Mouse (Mus musculus) heart, adult 2 months (tissue): ENCODE measurements at regions not wholly inside any gene's neighbourhood (a gene's known extent, or its start where the extent isn't known, plus 50 kb on each side); places are given as distances from the start of the nearest gene placed in this dataset.

Experiments used
- CTCF ChIP-seq: fragments of 200-600 bp; IDR thresholded peaks from 2 replicates; pipeline ENCODE4 v1.8.1; 2022; ENCODE audit warnings: antibody characterized with exemption, mild to moderate bottlenecking, moderate library complexity
- EP300 ChIP-seq: fragments of 200-500 bp; IDR thresholded peaks from 2 replicates; pipeline ENCODE4 v1.6.1; 2011; ENCODE audit warnings: low read depth, low read length, control low read depth; ENCODE audit not compliant: insufficient read depth
- POLR2A ChIP-seq: fragments of 200-500 bp; IDR thresholded peaks from 2 replicates; pipeline ENCODE4 v1.6.1; 2011; ENCODE audit warnings: mild to moderate bottlenecking, low read depth, low read length, control low read depth; ENCODE audit not compliant: insufficient read depth

DNA sequence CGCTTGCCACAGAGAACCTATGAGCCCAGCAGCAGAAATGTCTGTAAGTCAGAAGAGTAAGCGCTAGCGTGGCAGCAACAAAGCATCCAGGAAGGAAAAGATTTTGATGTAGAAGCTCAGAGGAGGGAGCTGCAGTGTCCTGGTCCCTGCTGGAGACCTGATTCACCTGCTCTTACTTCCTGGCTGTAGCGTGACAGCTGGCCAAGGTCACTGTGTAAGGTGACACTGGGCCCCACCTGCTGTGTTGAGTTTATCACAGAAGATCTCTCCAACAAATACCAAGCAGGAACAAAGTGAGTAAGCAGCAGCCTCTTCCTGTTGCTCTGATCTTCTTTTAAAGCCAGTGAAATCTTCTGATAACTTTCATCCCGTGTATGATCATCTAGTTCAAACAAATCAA is 86.4 kb downstream of the Zfp169 start:
- TF ChIP-seq POLR2A = no peak
- TF ChIP-seq CTCF = no peak
- TF ChIP-seq EP300 = no peak
